Mouse (Mus musculus): ENCODE data around the gene Kprp. TPM values are rescaled to one million over a fixed set of nuclear protein-coding genes. Genes with fewer than 3 reads are reported as not detected.
"Not testable (repeated sequence)": the region's sequence is repeated elsewhere in the genome, so short reads cannot be mapped to it uniquely, and the experiment has no call there.

The Kprp gene
- not detected for polyA plus RNA-seq (2012; fragmentation: generic; extraction: Trizol)
- long read RNA-seq, experiment 1, result 0 reads
- long read RNA-seq, experiment 2, result 0 reads

DNA sequence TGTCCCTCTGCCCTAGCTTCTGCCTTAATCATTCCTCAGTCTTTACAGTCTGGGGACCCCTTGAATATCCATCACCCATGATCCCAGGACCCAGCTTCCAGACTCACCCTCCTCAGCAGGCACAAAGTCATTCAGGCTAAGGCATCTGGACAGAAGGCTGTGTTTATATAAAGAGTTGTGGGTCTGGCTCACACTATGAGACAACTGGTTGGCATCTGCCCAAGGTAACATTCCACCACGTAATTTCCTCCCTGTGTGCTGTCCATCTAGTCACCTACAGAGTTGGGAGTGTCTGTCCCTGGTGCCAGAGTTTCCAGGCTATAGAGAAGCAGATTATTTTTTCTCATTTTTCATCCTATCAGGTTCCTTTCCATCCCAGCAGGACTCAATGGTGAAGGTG is at the start of gene Kprp:
Gene Kprp, minus strand, starts transcription at position 140 of the 400 bp plus-strand sequence.
- Histone ChIP-seq H3ac (ENCODE audit: control insufficient read depth, insufficient read length, low read depth) (no peak within 1 kb of the TSS), H3K79me3 (ENCODE audit: low read depth) (no peaks in the 10 kb centered on the region), H3K36me3 (ENCODE audit: control insufficient read depth, insufficient read depth) (no peaks in the 10 kb centered on the region), H3K27me3 (ENCODE audit: control insufficient read depth, insufficient read depth, insufficient read length) (no peaks in the 10 kb centered on the region), H3K79me2 (ENCODE audit: control insufficient read depth, insufficient read depth) (no peaks in the 10 kb centered on the region), H3K4me3 (ENCODE audit: insufficient read depth, poor library complexity, severe bottlenecking) (no peak within 1 kb of the TSS)
- no peak for TF ChIP-seq MYOG (IDR thresholded peaks at IDR 0.05; ENCODE audit: control insufficient read depth, extremely low read depth, insufficient read length)
- TF ChIP-seq CTCF (IDR thresholded peaks at IDR 0.05; ENCODE audit: control insufficient read depth, insufficient read depth, insufficient read length), result no peak
- TF ChIP-seq CEBPB (IDR thresholded peaks at IDR 0.05; ENCODE audit: low read depth), result no peak
- TF ChIP-seq MAX (IDR thresholded peaks at IDR 0.05), result no peak
- TF ChIP-seq FOSL1 (IDR thresholded peaks at IDR 0.05; ENCODE audit: insufficient read depth, low read length, poor library complexity, severe bottlenecking), result no peak
- no peak for TF ChIP-seq MYOD1 (IDR thresholded peaks at IDR 0.05; ENCODE audit: control insufficient read depth, insufficient read length, low read depth)
- no peak for TF ChIP-seq USF1 (IDR thresholded peaks at IDR 0.05; ENCODE audit: low read depth)

DNA sequence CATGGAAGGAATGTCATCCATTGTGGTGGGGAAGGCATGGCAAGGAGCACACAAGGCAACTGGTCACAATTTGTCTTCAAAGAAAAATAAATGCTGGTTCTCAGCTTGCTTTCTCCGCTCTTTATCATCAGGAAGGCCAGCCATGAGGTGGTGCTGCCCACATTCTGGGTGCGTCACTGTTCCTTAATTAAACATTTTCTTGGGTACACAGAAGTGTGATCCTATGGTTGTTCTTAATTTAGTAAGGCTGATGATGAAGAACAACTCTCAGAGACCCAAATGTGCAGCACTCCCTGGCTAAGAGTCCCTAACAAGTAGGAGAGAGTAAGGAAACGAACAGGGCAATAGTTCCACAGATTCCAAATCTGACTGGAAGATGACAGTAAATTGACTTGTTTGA is 47.1 kb upstream of the Kprp start:
- H3K36me3 ChIP-seq (ENCODE audit: control insufficient read depth, insufficient read depth), result no peaks in the 10 kb centered on the region
- no peak for TF ChIP-seq USF1 (IDR thresholded peaks at IDR 0.05; ENCODE audit: low read depth)
- no peak for TF ChIP-seq MYOD1 (IDR thresholded peaks at IDR 0.05; ENCODE audit: control insufficient read depth, insufficient read length, low read depth)
- TF ChIP-seq MAX (IDR thresholded peaks at IDR 0.05), result no peak
- no peak for TF ChIP-seq CEBPB (IDR thresholded peaks at IDR 0.05; ENCODE audit: low read depth)
- no peak for TF ChIP-seq MYOG (IDR thresholded peaks at IDR 0.05; ENCODE audit: control insufficient read depth, extremely low read depth, insufficient read length)
- TF ChIP-seq FOSL1 (IDR thresholded peaks at IDR 0.05; ENCODE audit: insufficient read depth, low read length, poor library complexity, severe bottlenecking), result no peak
- no peak for TF ChIP-seq CTCF (IDR thresholded peaks at IDR 0.05; ENCODE audit: control insufficient read depth, insufficient read depth, insufficient read length)
- no peaks in the 10 kb centered on the region for H3K79me3 ChIP-seq (ENCODE audit: low read depth)
- H3K79me2 ChIP-seq (ENCODE audit: control insufficient read depth, insufficient read depth), result no peaks in the 10 kb centered on the region
- no peak overlapping the region for H3ac ChIP-seq (ENCODE audit: control insufficient read depth, insufficient read length, low read depth)
- no peaks in the 10 kb centered on the region for H3K27me3 ChIP-seq (ENCODE audit: control insufficient read depth, insufficient read depth, insufficient read length)
- no peak overlapping the region for H3K4me3 ChIP-seq (ENCODE audit: insufficient read depth, poor library complexity, severe bottlenecking)

DNA sequence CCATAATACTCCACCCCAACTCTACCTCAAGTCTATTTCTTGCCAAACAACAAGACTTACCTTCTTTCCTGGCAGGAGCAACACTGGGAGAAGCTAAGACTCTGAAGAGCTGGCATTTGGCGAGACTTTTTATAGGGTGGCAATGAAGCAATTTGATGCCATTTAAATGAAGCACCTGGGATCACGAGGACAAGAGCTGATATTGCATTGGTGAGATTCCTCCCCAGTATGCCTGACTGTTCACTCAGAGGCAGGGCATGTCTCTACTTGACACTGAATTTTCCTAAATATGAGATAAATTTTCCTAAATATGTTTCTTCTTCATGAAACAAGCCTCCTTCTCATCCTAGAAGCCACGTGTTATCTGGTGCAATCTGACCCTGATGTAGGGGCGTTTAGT is 43.1 kb upstream of the Kprp start, which contains the start of gene 2310050C09Rik:
Gene 2310050C09Rik, minus strand, starts transcription at position 101 of the 400 bp plus-strand sequence.
- H3ac ChIP-seq (ENCODE audit: control insufficient read depth, insufficient read length, low read depth), result no peak within 1 kb of the TSS
- H3K27me3 ChIP-seq (ENCODE audit: control insufficient read depth, insufficient read depth, insufficient read length), result no peaks in the 10 kb centered on the region
- no peak within 1 kb of the TSS for H3K4me3 ChIP-seq (ENCODE audit: insufficient read depth, poor library complexity, severe bottlenecking)
- no peak for TF ChIP-seq MYOD1 (IDR thresholded peaks at IDR 0.05; ENCODE audit: control insufficient read depth, insufficient read length, low read depth)
- TF ChIP-seq CTCF (IDR thresholded peaks at IDR 0.05; ENCODE audit: control insufficient read depth, insufficient read depth, insufficient read length), result no peak
- no peak for TF ChIP-seq USF1 (IDR thresholded peaks at IDR 0.05; ENCODE audit: low read depth)
- no peak for TF ChIP-seq MAX (IDR thresholded peaks at IDR 0.05)
- no peak for TF ChIP-seq MYOG (IDR thresholded peaks at IDR 0.05; ENCODE audit: control insufficient read depth, extremely low read depth, insufficient read length)
- TF ChIP-seq FOSL1 (IDR thresholded peaks at IDR 0.05; ENCODE audit: insufficient read depth, low read length, poor library complexity, severe bottlenecking), result no peak
- no peak for TF ChIP-seq CEBPB (IDR thresholded peaks at IDR 0.05; ENCODE audit: low read depth)
- H3K79me2 ChIP-seq (ENCODE audit: control insufficient read depth, insufficient read depth), result no peaks in the 10 kb centered on the region
- H3K79me3 ChIP-seq (ENCODE audit: low read depth), result no peaks in the 10 kb centered on the region
- H3K36me3 ChIP-seq (ENCODE audit: control insufficient read depth, insufficient read depth), result no peaks in the 10 kb centered on the region

DNA sequence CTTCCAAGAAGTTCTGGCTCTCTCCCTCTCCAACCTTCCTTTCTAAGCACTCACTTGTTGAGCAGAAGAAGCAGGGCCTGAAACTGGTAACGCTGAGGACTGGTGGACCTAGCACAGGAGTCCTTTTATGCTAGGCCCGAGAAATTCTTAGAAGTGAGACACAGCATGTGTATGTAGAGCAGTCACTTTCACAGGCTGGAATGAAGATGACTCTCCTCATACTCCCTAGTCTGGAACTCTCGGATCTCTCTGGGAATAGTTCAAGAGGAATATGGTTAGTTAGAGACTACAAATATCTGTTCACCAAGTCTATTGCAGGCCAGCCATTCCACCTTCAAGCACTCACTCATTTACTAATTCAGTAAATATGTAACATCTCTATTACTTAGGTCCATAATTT is 24.1 kb upstream of the Kprp start, which contains the start of gene Lce1l:
Gene Lce1l, minus strand, starts transcription at position 101 of the 400 bp plus-strand sequence.
- TF ChIP-seq CTCF (IDR thresholded peaks at IDR 0.05; ENCODE audit: control insufficient read depth, insufficient read depth, insufficient read length), result no peak

DNA sequence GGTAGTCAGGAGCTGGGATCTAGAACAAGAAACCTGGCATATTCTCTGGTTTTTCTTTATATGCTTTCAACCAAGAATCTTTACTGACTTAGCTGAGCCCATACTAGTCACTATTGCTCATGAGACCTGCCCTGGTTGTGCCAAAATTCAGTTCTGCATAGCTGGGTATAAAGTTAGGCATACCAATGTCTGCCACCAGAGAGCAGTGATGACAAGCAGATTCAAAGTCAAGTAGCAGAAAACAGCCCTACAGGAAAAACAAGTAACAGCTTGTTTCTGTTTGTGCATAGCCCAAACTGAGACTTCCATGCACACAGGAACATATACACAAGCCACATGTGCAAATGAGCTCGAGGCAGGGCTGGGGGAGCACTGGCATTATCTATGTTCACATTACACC is 1.2 kb downstream of the Kprp start:
- TF ChIP-seq CTCF (IDR thresholded peaks at IDR 0.05; ENCODE audit: control insufficient read depth, insufficient read depth, insufficient read length) (no peak), MYOD1 (IDR thresholded peaks at IDR 0.05; ENCODE audit: control insufficient read depth, insufficient read length, low read depth) (no peak), MYOG (IDR thresholded peaks at IDR 0.05; ENCODE audit: control insufficient read depth, extremely low read depth, insufficient read length) (no peak), FOSL1 (IDR thresholded peaks at IDR 0.05; ENCODE audit: insufficient read depth, low read length, poor library complexity, severe bottlenecking) (no peak), MAX (IDR thresholded peaks at IDR 0.05) (no peak), USF1 (IDR thresholded peaks at IDR 0.05; ENCODE audit: low read depth) (no peak), CEBPB (IDR thresholded peaks at IDR 0.05; ENCODE audit: low read depth) (no peak)
- H3K79me3 ChIP-seq (ENCODE audit: low read depth), result no peaks in the 10 kb centered on the region
- no peak overlapping the region for H3K4me3 ChIP-seq (ENCODE audit: insufficient read depth, poor library complexity, severe bottlenecking)
- H3K36me3 ChIP-seq (ENCODE audit: control insufficient read depth, insufficient read depth), result no peaks in the 10 kb centered on the region
- H3K79me2 ChIP-seq (ENCODE audit: control insufficient read depth, insufficient read depth), result no peaks in the 10 kb centered on the region
- H3K27me3 ChIP-seq (ENCODE audit: control insufficient read depth, insufficient read depth, insufficient read length), result no peaks in the 10 kb centered on the region
- H3ac ChIP-seq (ENCODE audit: control insufficient read depth, insufficient read length, low read depth), result no peak overlapping the region

More for the DNA sequence above, 24.1 kb upstream of the Kprp start, which contains the start of gene Lce1l:
- Histone ChIP-seq H3K27me3 (ENCODE audit: control insufficient read depth, insufficient read depth, insufficient read length) (no peaks in the 10 kb centered on the region), H3K4me3 (ENCODE audit: insufficient read depth, poor library complexity, severe bottlenecking) (no peak within 1 kb of the TSS), H3K36me3 (ENCODE audit: control insufficient read depth, insufficient read depth) (no peaks in the 10 kb centered on the region), H3K79me3 (ENCODE audit: low read depth) (no peaks in the 10 kb centered on the region), H3K79me2 (ENCODE audit: control insufficient read depth, insufficient read depth) (no peaks in the 10 kb centered on the region), H3ac (ENCODE audit: control insufficient read depth, insufficient read length, low read depth) (no peak within 1 kb of the TSS)

DNA sequence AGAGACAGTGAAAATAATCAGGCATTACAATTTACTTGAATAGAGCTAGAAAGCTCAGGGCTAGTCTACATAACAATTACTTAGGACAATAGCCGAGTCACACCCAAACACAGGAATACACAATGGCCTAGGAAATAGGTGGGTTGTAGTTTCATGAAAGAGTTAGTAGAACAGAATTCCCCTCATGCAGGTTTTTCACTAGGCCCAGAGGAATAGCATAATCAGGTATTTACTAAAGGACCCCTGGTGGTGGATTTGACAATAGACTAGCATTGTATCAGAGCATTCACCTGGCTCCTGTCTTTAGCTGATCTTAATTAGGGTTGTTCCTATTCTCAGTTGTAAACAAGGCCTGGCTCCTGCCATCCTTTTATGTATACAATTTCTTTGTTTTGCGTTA is 11.0 kb downstream of the Kprp start:
- not testable (repeated sequence) for H3K27me3 ChIP-seq (ENCODE audit: control insufficient read depth, insufficient read depth, insufficient read length); H3K4me3 ChIP-seq (ENCODE audit: insufficient read depth, poor library complexity, severe bottlenecking); H3K79me2 ChIP-seq (ENCODE audit: control insufficient read depth, insufficient read depth); H3K79me3 ChIP-seq (ENCODE audit: low read depth); H3K36me3 ChIP-seq (ENCODE audit: control insufficient read depth, insufficient read depth); H3ac ChIP-seq (ENCODE audit: control insufficient read depth, insufficient read length, low read depth)
